Mouse (Mus musculus): ENCODE results near the gene Ptprt. TPM values are rescaled to one million over a fixed set of nuclear protein-coding genes. Genes with fewer than 3 reads are reported as not detected.

Gene Ptprt
- polyA plus RNA-seq, 1 experiment: 0.05 TPM

DNA sequence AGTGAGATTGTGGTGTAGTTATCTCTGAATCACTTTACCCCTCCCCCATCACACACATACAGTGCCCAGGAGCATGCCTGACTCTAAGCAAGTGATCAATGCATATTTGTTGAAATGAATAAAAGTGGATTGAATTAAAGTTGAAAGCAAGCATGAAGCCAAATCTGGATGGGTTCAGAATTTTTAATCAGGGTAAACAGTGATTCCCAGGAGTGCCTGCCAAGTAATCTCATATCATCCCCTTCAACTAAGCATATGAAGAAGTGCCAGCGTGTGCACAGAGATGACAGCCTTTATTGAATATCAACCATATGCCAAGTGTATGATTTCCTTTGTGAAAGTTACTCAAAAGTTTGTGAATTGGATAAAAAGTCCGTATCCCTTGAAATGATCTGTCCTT, 893.4 kb downstream of the Ptprt start:
- TF ChIP-seq POLR2A (IDR thresholded peaks at IDR 0.05; ENCODE audit: low read depth, low read length): no peak
- TF ChIP-seq CTCF (conservative IDR thresholded peaks at IDR 0.05; ENCODE audit: insufficient read depth, insufficient read length, low read depth, low read length): no peak
- Histone ChIP-seq H3K4me1 (ENCODE audit: control insufficient read depth, insufficient read depth, low read length) (no peaks in the 10 kb centered on the region), H3K27me3 (replicated peaks; ENCODE audit: control insufficient read depth, insufficient read depth, low read length) (no peaks in the 10 kb centered on the region), H3K4me3 (ENCODE audit: insufficient read depth, low read depth, low read length) (no peak overlapping the region), H3K27ac (ENCODE audit: insufficient read depth, low read depth, low read length) (no peak overlapping the region), H3K36me3 (ENCODE audit: control insufficient read depth, insufficient read depth, low read length) (no peaks in the 10 kb centered on the region)
- DNase-seq: no peak
- 81% methylated on average over 2 of the region's 2 CpGs for WGBS

DNA sequence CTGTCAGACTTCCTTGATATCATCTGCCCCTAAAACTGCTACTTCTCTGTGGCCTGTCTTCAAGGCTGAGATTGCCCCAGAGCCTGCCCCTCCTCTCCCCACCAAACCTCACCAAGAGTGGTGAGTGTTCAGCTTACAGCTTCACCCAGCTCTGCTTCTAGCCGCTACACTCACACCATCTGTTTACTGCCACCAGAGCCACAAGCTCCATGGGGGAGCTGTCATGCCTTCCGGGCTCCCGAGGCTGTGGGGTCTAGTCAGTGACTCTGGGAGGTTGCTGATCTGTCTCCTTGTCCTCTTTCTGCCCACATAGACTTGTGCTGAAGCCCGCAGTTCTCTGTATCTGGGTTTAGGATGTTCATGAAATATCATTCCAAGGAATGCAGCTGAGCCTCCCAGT, 947.9 kb downstream of the Ptprt start:
- 34% methylated on average over 4 of the region's 4 CpGs for WGBS
- no peak for DNase-seq
- Histone ChIP-seq H3K27me3 (replicated peaks; ENCODE audit: control insufficient read depth, insufficient read depth, low read length) (no peaks in the 10 kb centered on the region), H3K36me3 (ENCODE audit: control insufficient read depth, insufficient read depth, low read length) (no peaks in the 10 kb centered on the region), H3K4me1 (ENCODE audit: control insufficient read depth, insufficient read depth, low read length) (no peaks in the 10 kb centered on the region), H3K4me3 (ENCODE audit: insufficient read depth, low read depth, low read length) (no peak overlapping the region), H3K27ac (ENCODE audit: insufficient read depth, low read depth, low read length) (no peak overlapping the region)
- no peak for TF ChIP-seq POLR2A (IDR thresholded peaks at IDR 0.05; ENCODE audit: low read depth, low read length)
- TF ChIP-seq CTCF (conservative IDR thresholded peaks at IDR 0.05; ENCODE audit: insufficient read depth, insufficient read length, low read depth, low read length): no peak

DNA sequence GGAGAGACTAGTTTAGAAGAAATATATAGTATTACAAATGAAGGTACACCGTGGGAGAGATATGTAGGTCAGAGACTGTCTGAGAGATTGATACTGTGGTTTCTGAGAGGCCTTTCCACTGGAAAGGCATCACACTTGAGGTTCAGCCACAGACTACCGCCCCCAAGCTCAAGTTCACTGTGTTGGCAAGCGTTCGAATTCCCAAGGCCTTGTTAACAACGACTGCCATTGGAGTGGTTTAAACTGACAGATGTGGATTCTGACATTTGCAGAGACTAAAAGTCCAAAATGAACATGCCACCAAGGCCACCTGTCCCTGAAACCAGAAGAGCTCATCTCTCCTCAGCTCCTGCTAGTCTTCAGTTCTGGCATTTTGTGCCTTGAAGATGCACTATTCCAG, 951.6 kb downstream of the Ptprt start:
- Histone ChIP-seq H3K4me1 (ENCODE audit: control insufficient read depth, insufficient read depth, low read length) (no peaks in the 10 kb centered on the region), H3K27ac (ENCODE audit: insufficient read depth, low read depth, low read length) (no peak overlapping the region), H3K36me3 (ENCODE audit: control insufficient read depth, insufficient read depth, low read length) (no peaks in the 10 kb centered on the region), H3K27me3 (replicated peaks; ENCODE audit: control insufficient read depth, insufficient read depth, low read length) (no peaks in the 10 kb centered on the region; the same call in 1 of the 2 replicates), H3K4me3 (ENCODE audit: insufficient read depth, low read depth, low read length) (no peak overlapping the region)
- TF ChIP-seq POLR2A (IDR thresholded peaks at IDR 0.05; ENCODE audit: low read depth, low read length) (no peak), CTCF (conservative IDR thresholded peaks at IDR 0.05; ENCODE audit: insufficient read depth, insufficient read length, low read depth, low read length) (no peak)
- 77% methylated on average over 5 of the region's 5 CpGs for WGBS
- DNase-seq: no peak

DNA sequence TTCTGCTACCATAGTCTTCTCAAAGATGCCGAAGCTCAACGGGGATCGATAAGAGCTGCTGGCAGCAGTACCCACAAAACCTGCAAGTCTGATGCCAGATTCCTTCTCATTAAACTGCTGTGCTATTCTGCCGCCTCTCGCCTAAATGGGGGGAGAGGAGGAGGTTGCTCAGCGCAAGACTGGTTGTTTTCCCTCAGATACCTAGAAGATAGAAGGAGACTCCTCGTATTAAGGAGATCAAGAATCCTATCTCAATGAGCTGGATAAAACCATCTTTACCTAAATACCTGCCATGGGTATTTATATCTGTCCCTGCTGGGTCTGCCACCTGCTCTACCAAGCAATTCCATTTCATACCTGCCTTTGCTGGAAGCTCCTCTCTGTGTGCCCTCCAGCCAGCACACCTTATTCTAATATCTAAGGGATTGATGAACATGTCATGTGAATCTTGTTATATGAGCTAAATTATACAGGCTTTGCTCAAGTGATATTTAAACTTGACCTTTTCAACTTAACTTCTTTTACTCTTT, 954.5 kb downstream of the Ptprt start:
- no peaks in the 10 kb centered on the region for H3K36me3 ChIP-seq (ENCODE audit: control insufficient read depth, insufficient read depth, low read length)
- TF ChIP-seq POLR2A (IDR thresholded peaks at IDR 0.05; ENCODE audit: low read depth, low read length) (no peak), CTCF (conservative IDR thresholded peaks at IDR 0.05; ENCODE audit: insufficient read depth, insufficient read length, low read depth, low read length) (no peak)
- H3K27ac ChIP-seq (ENCODE audit: insufficient read depth, low read depth, low read length): no peak overlapping the region
- DNase-seq: no peak
- H3K4me1 ChIP-seq (ENCODE audit: control insufficient read depth, insufficient read depth, low read length): no peaks in the 10 kb centered on the region
- no peak overlapping the region for H3K4me3 ChIP-seq (ENCODE audit: insufficient read depth, low read depth, low read length)
- 90% methylated on average over 7 of the region's 7 CpGs for WGBS
- no peaks in the 10 kb centered on the region; the same call in 1 of the 2 replicates for H3K27me3 ChIP-seq (replicated peaks; ENCODE audit: control insufficient read depth, insufficient read depth, low read length)

DNA sequence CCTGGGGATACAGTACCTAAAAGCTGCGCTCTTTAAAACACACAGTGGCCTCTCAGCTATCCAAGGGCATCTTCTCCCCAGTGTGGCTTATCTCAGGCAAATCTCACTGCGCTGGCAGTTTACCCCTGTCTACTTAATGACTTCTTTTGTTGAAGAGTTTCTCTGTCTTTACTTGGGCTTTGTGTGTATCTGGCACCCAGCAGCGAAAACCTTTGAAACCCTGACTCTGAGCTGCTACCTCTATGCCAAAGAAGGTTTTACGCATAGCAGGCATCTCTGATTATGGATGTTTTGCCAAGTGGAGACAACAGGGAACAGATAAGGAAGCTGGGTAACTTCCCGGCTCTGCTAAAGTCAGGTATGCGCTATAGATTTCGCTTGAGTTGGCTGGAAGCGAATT, 956.1 kb downstream of the Ptprt start:
- no peak for DNase-seq
- WGBS: 67% methylated on average over 8 of the region's 8 CpGs
- Histone ChIP-seq H3K36me3 (ENCODE audit: control insufficient read depth, insufficient read depth, low read length) (no peaks in the 10 kb centered on the region), H3K27me3 (replicated peaks; ENCODE audit: control insufficient read depth, insufficient read depth, low read length) (no peaks in the 10 kb centered on the region; the same call in 1 of the 2 replicates), H3K4me3 (ENCODE audit: insufficient read depth, low read depth, low read length) (no peak overlapping the region), H3K27ac (ENCODE audit: insufficient read depth, low read depth, low read length) (no peak overlapping the region), H3K4me1 (ENCODE audit: control insufficient read depth, insufficient read depth, low read length) (no peaks in the 10 kb centered on the region)
- TF ChIP-seq CTCF (conservative IDR thresholded peaks at IDR 0.05; ENCODE audit: insufficient read depth, insufficient read length, low read depth, low read length) (no peak), POLR2A (IDR thresholded peaks at IDR 0.05; ENCODE audit: low read depth, low read length) (no peak)

DNA sequence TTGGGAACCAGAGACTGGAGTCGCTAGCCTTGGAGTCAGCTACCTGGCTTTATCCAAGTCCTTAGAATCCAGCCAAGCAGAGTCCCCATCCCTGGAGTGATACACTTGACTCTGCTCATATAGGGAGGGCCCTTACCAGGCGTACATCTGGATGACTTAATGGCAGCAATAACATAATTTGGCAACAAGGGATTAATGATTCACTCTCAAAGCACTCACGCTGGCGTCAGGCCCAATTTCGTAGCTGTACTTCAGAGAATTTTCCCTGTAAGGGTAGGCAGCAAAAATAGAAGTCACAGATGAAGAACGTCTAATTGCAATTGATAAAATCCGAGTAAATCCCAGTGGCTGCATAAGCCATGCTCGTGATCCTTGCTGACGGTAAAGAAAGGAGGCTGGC, 956.5 kb downstream of the Ptprt start:
- TF ChIP-seq POLR2A (IDR thresholded peaks at IDR 0.05; ENCODE audit: low read depth, low read length): no peak
- TF ChIP-seq CTCF (conservative IDR thresholded peaks at IDR 0.05; ENCODE audit: insufficient read depth, insufficient read length, low read depth, low read length): no peak
- DNase-seq: peak; percentile 25
- no peaks in the 10 kb centered on the region; the same call in 1 of the 2 replicates for H3K27me3 ChIP-seq (replicated peaks; ENCODE audit: control insufficient read depth, insufficient read depth, low read length)
- no peak overlapping the region for H3K4me3 ChIP-seq (ENCODE audit: insufficient read depth, low read depth, low read length)
- H3K27ac ChIP-seq (ENCODE audit: insufficient read depth, low read depth, low read length): no peak overlapping the region
- H3K4me1 ChIP-seq (ENCODE audit: control insufficient read depth, insufficient read depth, low read length): no peaks in the 10 kb centered on the region
- 29% methylated on average over 9 of the region's 9 CpGs for WGBS
- no peaks in the 10 kb centered on the region for H3K36me3 ChIP-seq (ENCODE audit: control insufficient read depth, insufficient read depth, low read length)

DNA sequence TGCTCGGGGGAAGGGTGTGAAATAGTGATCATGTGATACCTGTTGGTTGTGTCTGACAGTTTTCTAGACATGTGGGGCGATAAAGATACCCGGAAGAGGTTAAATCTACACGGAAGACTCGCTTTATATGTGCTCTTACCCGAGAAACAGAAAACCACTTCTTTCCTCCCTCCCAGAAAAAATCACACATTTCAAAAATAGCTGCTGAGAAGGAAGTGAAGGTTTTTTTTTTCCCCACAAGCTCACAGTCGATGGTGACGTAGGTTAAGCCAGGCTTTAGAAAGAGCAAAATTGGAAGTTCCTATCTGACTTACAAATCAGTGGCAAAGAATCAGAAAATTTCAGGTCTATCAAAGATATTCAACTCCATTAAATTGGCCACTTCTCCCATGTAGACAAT, 965.1 kb downstream of the Ptprt start:
- Histone ChIP-seq H3K27ac (ENCODE audit: insufficient read depth, low read depth, low read length) (no peak overlapping the region), H3K36me3 (ENCODE audit: control insufficient read depth, insufficient read depth, low read length) (no peaks in the 10 kb centered on the region), H3K4me3 (ENCODE audit: insufficient read depth, low read depth, low read length) (no peak overlapping the region), H3K4me1 (ENCODE audit: control insufficient read depth, insufficient read depth, low read length) (no peaks in the 10 kb centered on the region), H3K27me3 (replicated peaks; ENCODE audit: control insufficient read depth, insufficient read depth, low read length) (no peaks in the 10 kb centered on the region)
- WGBS: 75% methylated on average over 8 of the region's 8 CpGs
- no peak for DNase-seq
- TF ChIP-seq CTCF (conservative IDR thresholded peaks at IDR 0.05; ENCODE audit: insufficient read depth, insufficient read length, low read depth, low read length) (no peak), POLR2A (IDR thresholded peaks at IDR 0.05; ENCODE audit: low read depth, low read length) (no peak)

Measured in kidney, adult 2 months (tissue).